Mouse (Mus musculus) Patski (cell line): ENCODE results near the gene Olfr813. TPM values are rescaled to one million over a fixed set of nuclear protein-coding genes. Genes with fewer than 3 reads are reported as not detected.
"Not testable (repeated sequence)": the region's sequence is repeated elsewhere in the genome, so short reads cannot be mapped to it uniquely, and the experiment has no call there.

Experiments used
- ATAC-seq: fragments of 100-300 bp; one replicate; pipeline ENCODE4 v1.8.0; 2021
- CTCF ChIA-PET: fragments of 350-600 bp; sonication (Branson Sonifier 250); formaldehyde crosslinking; loops from one replicate; lab custom pipeline; 2022; ENCODE audit warnings: inconsistent platforms; lab: Charles Lee
- POLR2A ChIA-PET: fragments of 350-600 bp; sonication (Branson Sonifier 250); formaldehyde crosslinking; loops from one replicate; lab custom pipeline; 2022; ENCODE audit warnings: antibody characterized with exemption, inconsistent platforms; lab: Charles Lee
- DNase-seq: peaks from one replicate; pipeline ENCODE4 v3.0.0-alpha.2; 2011; ENCODE audit warnings: low read depth, low spot score
- H3K27me3 ChIP-seq: fragments of 371-371 bp; one replicate; pipeline ENCODE4 v1.5.1; 2021
- CTCF ChIP-seq: fragments of 100-300 bp; IDR thresholded peaks from one replicate; pipeline ENCODE4 v1.5.1; 2021
- in situ Hi-C: fragments of 300-500 bp; cut with MboI; formaldehyde crosslinking; loops from 3 replicates; pipeline ENCODE4 v1.11.1; 2018; ENCODE audit warnings: low pct_unique_long_range_greater_than_20kb, mixed read lengths
- polyA plus RNA-seq: library from polyadenylated mRNA; unstranded; gene quantifications from one replicate; pipeline ENCODE4 v1.2.3, GENCODE M21; 2021

Olfr813 gene
- not detected for polyA plus RNA-seq

DNA sequence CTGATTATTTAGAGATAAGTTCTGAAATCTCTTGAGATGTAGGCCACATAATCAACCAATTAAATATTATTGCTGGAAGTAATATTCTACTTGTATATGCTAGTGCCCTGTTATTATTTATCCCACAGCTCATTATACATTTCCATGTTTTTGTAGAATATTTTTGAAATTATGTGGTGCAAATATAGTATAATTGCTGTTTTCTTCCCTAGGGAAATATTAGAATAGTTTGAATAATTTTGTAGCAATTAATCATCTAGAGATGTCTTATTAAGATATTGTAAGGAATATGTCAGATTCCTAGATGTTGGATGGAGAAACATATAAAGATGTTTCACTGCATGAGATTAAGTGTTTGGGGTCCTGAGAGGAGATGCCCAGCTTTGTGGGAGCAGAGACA lies at the start of gene Olfr813:
TSS of gene Olfr813 (plus strand) at position 301 of the 400 bp plus-strand sequence.
- ChIA-PET CTCF (no interaction called here), POLR2A (no interaction called here)
- no peak for ATAC-seq
- no peaks in the 10 kb centered on the region for H3K27me3 ChIP-seq
- TF ChIP-seq CTCF, result no peak
- no peak for DNase-seq
- in situ Hi-C loops, result no loop called here

- no peak for TF ChIP-seq CTCF
- ChIA-PET CTCF (no interaction called here), POLR2A (no interaction called here)
- no peak for DNase-seq
- no peaks in the 10 kb centered on the region for H3K27me3 ChIP-seq
- in situ Hi-C loops, result no loop called here
- no peak for ATAC-seq
Measured at GRCm38 (mm10) chr10:129845994-129846393, 9.2 kb upstream of the Olfr813 start, which contains the start of gene Olfr812. Gene Olfr812 (minus strand): TSS chr10:129846094.

- in situ Hi-C loops, result no loop called here
- ChIA-PET POLR2A (no interaction called here), CTCF (interaction anchor here (1.0 kb wide), 1 partner anchor 9 kb away, joined by 3 read pairs; no protein-coding TSS in a partner anchor)
- no peak for TF ChIP-seq CTCF
- ATAC-seq (no peak), DNase-seq (no peak)
- no peaks in the 10 kb centered on the region for H3K27me3 ChIP-seq
Measured at GRCm38 (mm10) chr10:129847343-129847742, 7.8 kb upstream of the Olfr813 start.

DNA sequence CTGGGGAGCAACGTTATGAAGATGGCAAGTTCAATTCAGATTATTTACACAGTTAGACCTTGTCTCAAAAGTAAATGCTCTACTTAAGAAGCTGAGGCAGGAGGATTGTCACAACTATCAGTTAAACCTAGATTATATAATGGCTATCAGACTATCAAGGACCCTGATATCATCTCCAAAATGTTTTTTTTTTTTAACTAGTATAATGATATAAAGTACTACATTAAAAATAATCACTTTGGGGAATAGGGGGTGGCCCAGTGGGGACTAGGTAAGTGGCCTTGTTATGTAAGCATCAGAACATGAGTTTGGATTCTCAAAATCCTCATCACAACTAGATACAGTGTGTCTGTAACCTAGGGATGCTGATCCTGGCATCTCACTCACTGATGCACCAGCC lies 24.6 kb downstream of the Olfr813 start, which contains the start of gene Olfr814:
TSS of gene Olfr814 (minus strand) at position 101 of the 400 bp plus-strand sequence.
- ATAC-seq, in situ Hi-C loops, POLR2A ChIA-PET, DNase-seq, H3K27me3 ChIP-seq, CTCF ChIA-PET: not testable (repeated sequence)

- POLR2A ChIA-PET, H3K27me3 ChIP-seq, CTCF ChIA-PET, DNase-seq, ATAC-seq, in situ Hi-C loops: not testable (repeated sequence)
Measured at GRCm38 (mm10) chr10:129885496-129885895, 30.3 kb downstream of the Olfr813 start.

DNA sequence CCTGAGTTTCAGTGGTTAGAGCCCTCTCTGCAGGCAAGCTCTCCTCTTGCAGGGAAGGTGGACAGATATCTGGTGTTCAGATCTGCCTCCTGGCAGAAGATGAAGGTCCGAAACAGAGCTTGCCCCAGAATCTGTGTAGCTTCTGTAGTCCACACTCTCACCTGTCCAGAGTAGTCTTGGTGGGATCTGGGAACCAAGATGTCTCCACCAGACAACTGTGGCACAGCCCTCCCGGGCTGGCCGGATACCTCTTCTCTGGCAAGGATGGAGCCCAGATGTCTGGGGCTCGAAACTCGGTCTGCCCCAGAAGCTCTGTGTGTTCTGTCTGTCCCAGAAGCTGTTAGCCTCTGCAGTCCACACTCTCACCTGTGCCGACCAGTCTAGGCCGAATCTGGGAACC lies 30.8 kb downstream of the Olfr813 start:
- no peak for TF ChIP-seq CTCF
- no peak for ATAC-seq
- POLR2A ChIA-PET, result no interaction called here
- in situ Hi-C loops, result no loop called here
- DNase-seq, result no peak
- no peaks in the 10 kb centered on the region for H3K27me3 ChIP-seq
- CTCF ChIA-PET, result no interaction called here

DNA sequence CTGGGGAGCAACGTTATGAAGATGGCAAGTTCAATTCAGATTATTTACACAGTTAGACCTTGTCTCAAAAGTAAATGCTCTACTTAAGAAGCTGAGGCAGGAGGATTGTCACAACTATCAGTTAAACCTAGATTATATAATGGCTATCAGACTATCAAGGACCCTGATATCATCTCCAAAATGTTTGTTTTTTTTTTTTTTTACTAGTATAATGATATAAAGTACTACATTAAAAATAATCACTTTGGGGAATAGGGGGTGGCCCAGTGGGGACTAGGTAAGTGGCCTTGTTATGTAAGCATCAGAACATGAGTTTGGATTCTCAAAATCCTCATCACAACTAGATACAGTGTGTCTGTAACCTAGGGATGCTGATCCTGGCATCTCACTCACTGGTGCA lies 50.6 kb downstream of the Olfr813 start, which contains the start of gene Olfr815:
TSS of gene Olfr815 (minus strand) at position 101 of the 400 bp plus-strand sequence.
- CTCF ChIA-PET, DNase-seq, POLR2A ChIA-PET, H3K27me3 ChIP-seq, ATAC-seq, in situ Hi-C loops: not testable (repeated sequence)

Other genes starting within 250 kb of the Olfr813 start
- gene Olfr796, start 242.8 kb upstream of the Olfr813 start, polyA plus RNA-seq, result not detected
- gene Olfr798, start 227.4 kb upstream of the Olfr813 start, polyA plus RNA-seq, result not detected
- gene Olfr799, start 217.9 kb upstream of the Olfr813 start, polyA plus RNA-seq, result not detected
- gene Olfr800, start 197.7 kb upstream of the Olfr813 start, polyA plus RNA-seq, result not detected
- not detected for gene Olfr801, start 181.5 kb upstream of the Olfr813 start, polyA plus RNA-seq
- gene Olfr802, start 167.2 kb upstream of the Olfr813 start, polyA plus RNA-seq, result not detected
- gene Olfr803, start 161.1 kb upstream of the Olfr813 start, polyA plus RNA-seq, result not detected
- gene Olfr804, start 152.2 kb upstream of the Olfr813 start, polyA plus RNA-seq, result not detected
- not detected for gene Olfr805, start 126.0 kb upstream of the Olfr813 start, polyA plus RNA-seq
- gene Olfr806, start 113.4 kb upstream of the Olfr813 start, polyA plus RNA-seq, result not detected
- gene Olfr807, start 97.6 kb upstream of the Olfr813 start, polyA plus RNA-seq, result not detected
- gene Olfr808, start 89.9 kb upstream of the Olfr813 start, polyA plus RNA-seq, result not detected
- not detected for gene Olfr809, start 80.7 kb upstream of the Olfr813 start, polyA plus RNA-seq
- gene Olfr810, start 60.5 kb upstream of the Olfr813 start, polyA plus RNA-seq, result not detected
- not detected for gene Olfr811, start 51.0 kb upstream of the Olfr813 start, polyA plus RNA-seq
- not detected for gene Olfr812, start 9.3 kb upstream of the Olfr813 start, polyA plus RNA-seq
- not detected for gene Olfr814, start 24.5 kb downstream of the Olfr813 start, polyA plus RNA-seq
- not detected for gene Olfr815, start 50.5 kb downstream of the Olfr813 start, polyA plus RNA-seq
- not detected for gene Olfr816, start 60.2 kb downstream of the Olfr813 start, polyA plus RNA-seq
- gene Olfr818, start 93.7 kb downstream of the Olfr813 start, polyA plus RNA-seq, result not detected
- gene Olfr819, start 111.9 kb downstream of the Olfr813 start, polyA plus RNA-seq, result not detected
- gene Olfr247, start 120.8 kb downstream of the Olfr813 start, polyA plus RNA-seq, result not detected
- gene Gm10310, start 129.7 kb downstream of the Olfr813 start, polyA plus RNA-seq, result not detected
- gene Olfr820, start 157.3 kb downstream of the Olfr813 start, polyA plus RNA-seq, result not detected
- gene Olfr821, start 175.0 kb downstream of the Olfr813 start, polyA plus RNA-seq, result not detected
- 0.05 TPM for gene Olfr822, start 215.8 kb downstream of the Olfr813 start, polyA plus RNA-seq